Mouse (Mus musculus): ENCODE measurements around the gene Iqgap1. TPM values are rescaled to one million over a fixed set of nuclear protein-coding genes. Genes with fewer than 3 reads are reported as not detected.

The Iqgap1 gene
- total and polyA plus RNA-seq, 2 experiments: 2.8 to 7.8 TPM

DNA sequence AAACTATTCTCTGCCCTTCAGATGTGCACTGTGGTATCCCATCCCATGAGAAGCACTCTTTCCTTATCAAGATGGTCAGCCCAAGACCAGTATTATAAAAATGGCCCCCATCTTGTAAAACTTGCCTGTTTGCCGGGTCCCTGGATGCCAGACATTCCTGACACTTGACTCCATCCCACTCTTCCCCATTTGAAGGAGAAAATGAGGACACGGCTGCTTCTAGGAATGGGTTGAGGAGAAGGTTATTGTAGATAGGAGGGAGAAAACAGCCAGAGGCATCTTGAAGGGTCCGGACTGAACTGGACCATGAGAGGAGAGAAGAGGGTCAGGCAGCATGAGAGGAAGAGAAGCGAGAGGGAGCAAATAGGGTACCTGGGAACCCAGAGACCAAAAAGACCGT is 9.1 kb downstream of the Iqgap1 start:
- H3K9ac ChIP-seq (ENCODE audit: low read depth, low read length): no peak overlapping the region
- no peaks in the 10 kb centered on the region for H3K4me1 ChIP-seq (ENCODE audit: control insufficient read depth, insufficient read depth, low read length)
- H3K36me3 ChIP-seq (ENCODE audit: control insufficient read depth, insufficient read depth, low read length): no peaks in the 10 kb centered on the region
- DNase-seq (ENCODE audit: extremely low read depth, low read depth, low spot score): no peak
- no peak overlapping the region for H3K27ac ChIP-seq (replicated peaks; ENCODE audit: insufficient read depth, low read depth, low read length)
- H3K4me3 ChIP-seq (ENCODE audit: insufficient read depth, low read depth, low read length): no peak overlapping the region
- WGBS: 71% methylated on average over 5 of the region's 5 CpGs
- no peaks in the 10 kb centered on the region for H3K79me2 ChIP-seq (ENCODE audit: control insufficient read depth, insufficient read depth, low read length)
- H3K27me3 ChIP-seq (ENCODE audit: control insufficient read depth, insufficient read depth, low read length): no peaks in the 10 kb centered on the region
- no peak for TF ChIP-seq POLR2A (IDR thresholded peaks at IDR 0.05; ENCODE audit: extremely low read depth, insufficient read depth, low read length)
- no peak for TF ChIP-seq CTCF (IDR thresholded peaks at IDR 0.05; ENCODE audit: low read depth, low read length)

DNA sequence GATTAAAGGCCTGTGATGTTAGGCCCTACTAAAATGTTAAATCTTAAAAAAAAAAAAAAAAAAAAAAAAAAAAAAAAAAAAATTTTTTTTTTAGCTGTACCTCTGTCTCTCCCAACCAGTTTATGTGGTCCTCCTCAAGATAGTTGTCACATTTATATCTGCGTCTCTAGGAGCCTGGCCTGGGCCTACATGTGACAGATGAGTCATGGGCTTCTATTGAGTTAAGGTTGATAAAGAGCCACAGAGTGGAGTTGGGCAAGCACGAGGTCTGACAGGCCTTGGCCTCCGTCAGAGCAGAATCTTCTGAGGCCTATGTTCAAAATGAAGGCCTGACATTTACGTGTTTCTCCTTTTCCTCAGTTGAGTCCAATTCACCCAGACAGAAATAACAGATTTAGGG is 12.4 kb downstream of the Iqgap1 start:
- no peak overlapping the region for H3K27ac ChIP-seq (replicated peaks; ENCODE audit: insufficient read depth, low read depth, low read length)
- no peak for TF ChIP-seq POLR2A (IDR thresholded peaks at IDR 0.05; ENCODE audit: extremely low read depth, insufficient read depth, low read length)
- no peak for TF ChIP-seq CTCF (IDR thresholded peaks at IDR 0.05; ENCODE audit: low read depth, low read length)
- H3K27me3 ChIP-seq (ENCODE audit: control insufficient read depth, insufficient read depth, low read length): no peaks in the 10 kb centered on the region
- DNase-seq (ENCODE audit: extremely low read depth, low read depth, low spot score): no peak
- no peak overlapping the region for H3K9ac ChIP-seq (ENCODE audit: low read depth, low read length)
- no peaks in the 10 kb centered on the region for H3K79me2 ChIP-seq (ENCODE audit: control insufficient read depth, insufficient read depth, low read length)
- no peaks in the 10 kb centered on the region for H3K36me3 ChIP-seq (ENCODE audit: control insufficient read depth, insufficient read depth, low read length)
- no peak overlapping the region for H3K4me3 ChIP-seq (ENCODE audit: insufficient read depth, low read depth, low read length)
- no peaks in the 10 kb centered on the region for H3K4me1 ChIP-seq (ENCODE audit: control insufficient read depth, insufficient read depth, low read length)
- 93% methylated on average over 4 of the region's 4 CpGs for WGBS

DNA sequence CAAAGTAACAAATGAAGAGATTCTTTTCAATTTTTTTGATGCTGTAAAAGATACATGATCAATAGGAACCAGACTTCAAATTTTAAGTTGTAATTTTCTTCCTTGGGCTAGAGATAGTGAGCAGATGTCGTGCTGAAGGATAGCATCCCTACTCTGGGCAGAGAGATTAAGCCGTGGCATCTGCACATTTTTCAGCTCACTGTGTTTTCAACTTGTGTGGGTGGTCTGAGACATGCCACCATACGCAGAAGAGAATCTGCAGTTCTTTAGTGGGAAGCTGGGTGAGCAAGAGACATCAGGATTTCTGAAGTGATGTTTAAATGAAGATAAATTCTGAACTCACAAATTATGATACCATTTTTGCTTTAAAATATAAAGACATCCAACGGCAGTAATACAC is 19.4 kb downstream of the Iqgap1 start:
- Histone ChIP-seq H3K4me3 (ENCODE audit: insufficient read depth, low read depth, low read length) (no peak overlapping the region), H3K36me3 (ENCODE audit: control insufficient read depth, insufficient read depth, low read length) (no peaks in the 10 kb centered on the region), H3K79me2 (ENCODE audit: control insufficient read depth, insufficient read depth, low read length) (no peaks in the 10 kb centered on the region), H3K27me3 (ENCODE audit: control insufficient read depth, insufficient read depth, low read length) (no peaks in the 10 kb centered on the region), H3K4me1 (ENCODE audit: control insufficient read depth, insufficient read depth, low read length) (no peaks in the 10 kb centered on the region; the same call in 1 of the 2 replicates), H3K27ac (replicated peaks; ENCODE audit: insufficient read depth, low read depth, low read length) (no peak overlapping the region), H3K9ac (ENCODE audit: low read depth, low read length) (no peak overlapping the region)
- 78% methylated on average over 4 of the region's 4 CpGs for WGBS
- no peak for DNase-seq (ENCODE audit: extremely low read depth, low read depth, low spot score)
- TF ChIP-seq CTCF (IDR thresholded peaks at IDR 0.05; ENCODE audit: low read depth, low read length) (no peak), POLR2A (IDR thresholded peaks at IDR 0.05; ENCODE audit: extremely low read depth, insufficient read depth, low read length) (no peak)

DNA sequence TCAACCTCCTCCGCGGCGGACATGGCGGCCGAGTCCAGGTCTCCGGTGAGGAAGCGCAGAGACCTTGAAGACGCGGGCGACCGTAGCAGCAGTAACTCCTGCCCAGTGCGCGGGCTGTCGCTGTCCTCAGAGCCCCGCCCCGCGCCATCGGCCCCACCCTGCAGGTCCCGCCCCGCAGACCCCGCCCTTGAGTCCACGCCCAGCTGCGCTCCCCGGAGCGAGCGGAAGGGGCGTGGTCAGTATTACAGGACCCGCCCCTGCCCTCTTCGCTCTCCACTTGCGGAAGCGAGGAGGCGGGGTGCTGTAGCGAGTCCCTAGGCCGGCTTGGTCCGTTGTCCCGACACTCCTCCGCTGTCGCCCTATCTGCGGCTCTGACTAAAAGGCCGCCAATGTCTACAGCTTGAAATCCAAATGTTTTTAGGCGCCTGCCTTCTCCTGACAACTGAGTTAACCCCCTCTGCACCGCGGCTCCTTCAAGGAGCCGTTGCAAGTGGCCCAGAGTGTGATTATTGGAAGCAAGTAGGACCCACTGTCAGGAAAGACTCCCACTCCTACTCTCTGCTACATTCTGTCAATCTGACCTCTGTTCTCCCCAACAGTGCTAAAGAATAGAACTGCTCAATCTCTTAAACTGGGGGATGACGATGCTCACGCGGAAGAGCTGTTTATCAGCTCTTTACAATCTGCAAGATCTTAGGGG is 22.5 kb downstream of the Iqgap1 start:
- DNase-seq (ENCODE audit: extremely low read depth, low read depth, low spot score): peak; percentile 88
- Histone ChIP-seq H3K27me3 (ENCODE audit: control insufficient read depth, insufficient read depth, low read length) (no peaks in the 10 kb centered on the region), H3K36me3 (ENCODE audit: control insufficient read depth, insufficient read depth, low read length) (0 out of 2 replicates have a peak, but pooled peaks cover 4% of the 10 kb centered on the region), H3K9ac (ENCODE audit: low read depth, low read length) (peak overlapping the region; percentile 88), H3K79me2 (ENCODE audit: control insufficient read depth, insufficient read depth, low read length) (no peaks in the 10 kb centered on the region), H3K27ac (replicated peaks; ENCODE audit: insufficient read depth, low read depth, low read length) (peak overlapping the region; percentile 38), H3K4me3 (ENCODE audit: insufficient read depth, low read depth, low read length) (peak overlapping the region; percentile 90), H3K4me1 (ENCODE audit: control insufficient read depth, insufficient read depth, low read length) (no peaks in the 10 kb centered on the region; the same call in 1 of the 2 replicates)
- 2% methylated on average over 46 of the region's 47 CpGs for WGBS
- TF ChIP-seq POLR2A (IDR thresholded peaks at IDR 0.05; ENCODE audit: extremely low read depth, insufficient read depth, low read length) (peak; percentile 62), CTCF (IDR thresholded peaks at IDR 0.05; ENCODE audit: low read depth, low read length) (no peak)

DNA sequence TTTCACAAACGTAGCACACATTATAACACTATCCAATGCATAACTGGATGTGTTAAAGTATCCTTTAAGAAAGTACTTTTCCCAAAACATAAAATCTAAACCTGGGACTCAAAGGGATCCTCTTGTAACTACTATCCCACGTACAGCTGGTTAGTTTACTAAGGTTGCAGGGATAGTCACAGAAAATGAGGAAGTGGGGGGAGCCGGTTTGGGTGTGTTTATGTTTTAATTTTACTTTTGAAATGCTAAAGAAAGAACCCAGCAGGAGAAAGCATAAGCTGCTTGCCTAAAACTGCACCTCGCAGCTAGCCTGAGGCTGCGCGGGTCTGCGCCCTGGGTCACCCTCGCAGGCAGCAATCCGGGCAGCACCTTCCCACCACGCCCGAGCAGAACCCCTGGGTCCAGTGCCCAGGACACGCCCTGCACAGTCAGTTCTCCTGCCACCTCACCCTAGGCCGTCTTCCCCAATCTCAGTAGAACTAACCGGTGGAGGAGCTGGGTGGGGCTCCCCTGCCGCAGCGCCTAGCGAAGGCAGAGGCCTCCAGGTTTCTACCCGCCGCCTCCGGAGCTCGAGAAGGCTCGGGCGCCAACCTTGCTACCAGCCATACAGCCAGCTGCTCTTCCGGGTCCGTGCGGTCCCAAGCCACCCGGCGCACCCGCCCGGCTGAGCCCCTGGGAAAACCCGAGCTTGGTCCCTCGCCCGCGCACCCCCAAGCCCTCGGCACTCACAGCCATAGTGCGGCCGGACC is 23.2 kb downstream of the Iqgap1 start:
- Histone ChIP-seq H3K4me1 (ENCODE audit: control insufficient read depth, insufficient read depth, low read length) (no peaks in the 10 kb centered on the region; the same call in 1 of the 2 replicates), H3K36me3 (ENCODE audit: control insufficient read depth, insufficient read depth, low read length) (0 out of 2 replicates have a peak, but pooled peaks cover 4% of the 10 kb centered on the region), H3K79me2 (ENCODE audit: control insufficient read depth, insufficient read depth, low read length) (no peaks in the 10 kb centered on the region), H3K9ac (ENCODE audit: low read depth, low read length) (peak overlapping the region; percentile 88), H3K27ac (replicated peaks; ENCODE audit: insufficient read depth, low read depth, low read length) (peak overlapping the region; percentile 38), H3K4me3 (ENCODE audit: insufficient read depth, low read depth, low read length) (peak overlapping the region; percentile 90), H3K27me3 (ENCODE audit: control insufficient read depth, insufficient read depth, low read length) (no peaks in the 10 kb centered on the region)
- DNase-seq (ENCODE audit: extremely low read depth, low read depth, low spot score): no peak
- no peak for TF ChIP-seq POLR2A (IDR thresholded peaks at IDR 0.05; ENCODE audit: extremely low read depth, insufficient read depth, low read length)
- no peak for TF ChIP-seq CTCF (IDR thresholded peaks at IDR 0.05; ENCODE audit: low read depth, low read length)
- WGBS: 5% methylated on average over 37 of the region's 37 CpGs
